Mouse (Mus musculus) heart, embryonic 12.5 days (tissue): ENCODE data around the gene Tcf7l1. TPM values are rescaled to one million over a fixed set of nuclear protein-coding genes. Genes with fewer than 3 reads are reported as not detected.

Source experiments
- ATAC-seq: fragments of 200-750 bp; cut with Nextera tagmentation; 2 replicates; pipeline ENCODE4 v1.8.0; 2017; ENCODE audit warnings: moderate TSS enrichment, moderate library complexity; ENCODE audit not compliant: insufficient number of reproducible peaks, low FRiP score
- H3K27ac ChIP-seq: fragments of 300-500 bp; sonication (generic); 2 replicates; pipeline ENCODE4 v1.5.1; 2016; ENCODE audit warnings: mild to moderate bottlenecking, moderate library complexity; ENCODE audit not compliant: poor library complexity, severe bottlenecking
- H3K27me3 ChIP-seq: fragments of 300-500 bp; sonication (generic); replicated peaks from 2 replicates; pipeline ENCODE4 v1.6.1; 2016; ENCODE audit warnings: mild to moderate bottlenecking, moderate library complexity
- H3K36me3 ChIP-seq: fragments of 300-500 bp; sonication (generic); 2 replicates; pipeline ENCODE4 v1.6.1; 2016; ENCODE audit warnings: mild to moderate bottlenecking, moderate library complexity
- H3K4me1 ChIP-seq: fragments of 300-500 bp; sonication (generic); replicated peaks from 2 replicates; pipeline ENCODE4 v1.6.1; 2016; ENCODE audit warnings: mild to moderate bottlenecking
- H3K4me2 ChIP-seq: fragments of 300-500 bp; sonication (generic); 2 replicates; pipeline ENCODE4 v1.6.1; 2016; ENCODE audit warnings: mild to moderate bottlenecking, moderate library complexity
- H3K4me3 ChIP-seq: fragments of 300-500 bp; sonication (generic); 2 replicates; pipeline ENCODE4 v1.5.1; 2016; ENCODE audit warnings: mild to moderate bottlenecking
- H3K9ac ChIP-seq: fragments of 300-500 bp; sonication (generic); 2 replicates; pipeline ENCODE4 v1.6.1; 2016; ENCODE audit warnings: mild to moderate bottlenecking, moderate library complexity
- H3K9me3 ChIP-seq: fragments of 300-500 bp; sonication (generic); replicated peaks from 2 replicates; pipeline ENCODE4 v1.6.1; 2016; ENCODE audit warnings: mild to moderate bottlenecking, moderate library complexity
- WGBS: fragments of 180-500 bp; shearing (Covaris S2); methylation state at CpG from one replicate; pipeline ENCODE4 v1.1.7; 2016; 5-methylcytosine and 5-hydroxymethylcytosine counted together
- polyA plus RNA-seq: library from polyadenylated mRNA; unstranded; fragments of >200 nt; fragmentation: Nextera tagmentation; extraction: Ambion mirVana; gene quantifications from 2 replicates; pipeline ENCODE4 v1.2.1, GENCODE M21; 2016

Tcf7l1 gene
- polyA plus RNA-seq, 1 experiment from 2014 or later, result 18.5 TPM

- no peak overlapping the region for H3K4me2 ChIP-seq
- H3K9ac ChIP-seq, result no peak overlapping the region
- no peak overlapping the region for H3K27ac ChIP-seq
- H3K4me1 ChIP-seq, result peaks cover under 1% of the 10 kb centered on the region
- no peaks in the 10 kb centered on the region for H3K36me3 ChIP-seq
- WGBS, result 82% methylated on average over 18 of the region's 18 CpGs
- H3K9me3 ChIP-seq, result no peaks in the 10 kb centered on the region
- no peak overlapping the region for H3K4me3 ChIP-seq
- H3K27me3 ChIP-seq, result no peaks in the 10 kb centered on the region
- no peak for ATAC-seq
These were observed 147.7 kb downstream of the Tcf7l1 start for GRCm38 (mm10) chr6:72641218-72641954.

- Histone ChIP-seq H3K9me3 (no peaks in the 10 kb centered on the region), H3K27ac (no peak overlapping the region), H3K27me3 (no peaks in the 10 kb centered on the region), H3K4me2 (no peak overlapping the region), H3K36me3 (peaks cover 7% of the 10 kb centered on the region; the same call in 1 of the 2 replicates), H3K4me3 (no peak overlapping the region), H3K4me1 (peaks cover 4% of the 10 kb centered on the region; the same call in 1 of the 2 replicates), H3K9ac (no peak overlapping the region)
- no peak for ATAC-seq
- WGBS, result 81% methylated on average over 3 of the region's 3 CpGs
These were observed 152.1 kb downstream of the Tcf7l1 start for GRCm38 (mm10) chr6:72636940-72637339.

- H3K36me3 ChIP-seq, result peaks cover 16% of the 10 kb centered on the region
- peak overlapping the region; percentile 46 for H3K4me2 ChIP-seq
- peaks cover 4% of the 10 kb centered on the region; the same call in 1 of the 2 replicates for H3K4me1 ChIP-seq
- no peak overlapping the region for H3K4me3 ChIP-seq
- H3K27me3 ChIP-seq, result no peaks in the 10 kb centered on the region
- 37% methylated on average over 12 of the region's 12 CpGs for WGBS
- peak; percentile 70; the same call in 1 of the 2 replicates for ATAC-seq
- H3K9ac ChIP-seq, result no peak overlapping the region
- H3K27ac ChIP-seq, result no peak overlapping the region
- no peaks in the 10 kb centered on the region for H3K9me3 ChIP-seq
These were observed 153.2 kb downstream of the Tcf7l1 start for GRCm38 (mm10) chr6:72635760-72636431.

- peaks cover 4% of the 10 kb centered on the region; the same call in 1 of the 2 replicates for H3K4me1 ChIP-seq
- no peaks in the 10 kb centered on the region for H3K9me3 ChIP-seq
- no peaks in the 10 kb centered on the region for H3K27me3 ChIP-seq
- no peak overlapping the region for H3K4me2 ChIP-seq
- H3K4me3 ChIP-seq, result no peak overlapping the region
- WGBS, result 67% methylated on average over 10 of the region's 10 CpGs
- no peak overlapping the region for H3K27ac ChIP-seq
- no peak overlapping the region for H3K9ac ChIP-seq
- ATAC-seq, result no peak
- peaks cover 30% of the 10 kb centered on the region for H3K36me3 ChIP-seq
These were observed 154.7 kb downstream of the Tcf7l1 start for GRCm38 (mm10) chr6:72634311-72634710.

GRCm38 (mm10) chr6:72631700-72632099 lies 157.4 kb downstream of the Tcf7l1 start:
- no peak overlapping the region for H3K9ac ChIP-seq
- 73% methylated on average over 6 of the region's 6 CpGs for WGBS
- peaks cover 51% of the 10 kb centered on the region for H3K36me3 ChIP-seq

GRCm38 (mm10) chr6:72630961-72631360 lies 158.1 kb downstream of the Tcf7l1 start:
- no peak overlapping the region for H3K9ac ChIP-seq
- no peak overlapping the region for H3K4me3 ChIP-seq
- no peaks in the 10 kb centered on the region for H3K27me3 ChIP-seq
- H3K4me1 ChIP-seq, result no peaks in the 10 kb centered on the region
- peaks cover 58% of the 10 kb centered on the region for H3K36me3 ChIP-seq
- 88% methylated on average over 14 of the region's 14 CpGs for WGBS
- ATAC-seq, result no peak
- H3K27ac ChIP-seq, result no peak overlapping the region
- H3K9me3 ChIP-seq, result no peaks in the 10 kb centered on the region
- no peak overlapping the region for H3K4me2 ChIP-seq

More at GRCm38 (mm10) chr6:72631700-72632099, 157.4 kb downstream of the Tcf7l1 start:
- Histone ChIP-seq H3K4me1 (peaks cover 4% of the 10 kb centered on the region; the same call in 1 of the 2 replicates), H3K27ac (no peak overlapping the region), H3K9me3 (no peaks in the 10 kb centered on the region), H3K4me3 (no peak overlapping the region), H3K27me3 (no peaks in the 10 kb centered on the region), H3K4me2 (no peak overlapping the region)
- ATAC-seq, result no peak

- WGBS, result 68% methylated on average over 2 of the region's 2 CpGs
- Histone ChIP-seq H3K36me3 (peaks cover 58% of the 10 kb centered on the region), H3K27ac (no peak overlapping the region), H3K4me2 (no peak overlapping the region), H3K9me3 (no peaks in the 10 kb centered on the region), H3K4me1 (no peaks in the 10 kb centered on the region), H3K4me3 (no peak overlapping the region), H3K27me3 (no peaks in the 10 kb centered on the region), H3K9ac (no peak overlapping the region)
- no peak for ATAC-seq
These were observed 158.7 kb downstream of the Tcf7l1 start for GRCm38 (mm10) chr6:72630370-72630769.

- H3K9ac ChIP-seq, result no peak overlapping the region
- H3K27ac ChIP-seq, result no peak overlapping the region
- 0 out of 2 replicates have a peak, but pooled peaks have one; percentile 45 for ATAC-seq
- H3K36me3 ChIP-seq, result peaks cover 51% of the 10 kb centered on the region
- no peaks in the 10 kb centered on the region for H3K27me3 ChIP-seq
- H3K4me3 ChIP-seq, result no peak overlapping the region
- WGBS, result 88% methylated on average over 16 of the region's 16 CpGs
- H3K9me3 ChIP-seq, result no peaks in the 10 kb centered on the region
- no peaks in the 10 kb centered on the region for H3K4me1 ChIP-seq
- H3K4me2 ChIP-seq, result no peak overlapping the region
These were observed 161.8 kb downstream of the Tcf7l1 start for GRCm38 (mm10) chr6:72627276-72627675.

- Histone ChIP-seq H3K4me2 (no peak overlapping the region), H3K9ac (no peak overlapping the region), H3K36me3 (peaks cover 46% of the 10 kb centered on the region), H3K4me3 (no peak overlapping the region), H3K4me1 (no peaks in the 10 kb centered on the region), H3K9me3 (no peaks in the 10 kb centered on the region), H3K27me3 (no peaks in the 10 kb centered on the region), H3K27ac (no peak overlapping the region)
- ATAC-seq, result no peak
- WGBS, result 77% methylated on average over 7 of the region's 7 CpGs
These were observed 162.7 kb downstream of the Tcf7l1 start for GRCm38 (mm10) chr6:72626391-72626790.

- Histone ChIP-seq H3K9me3 (no peaks in the 10 kb centered on the region), H3K4me3 (no peak overlapping the region), H3K4me2 (no peak overlapping the region), H3K4me1 (no peaks in the 10 kb centered on the region), H3K9ac (no peak overlapping the region), H3K27ac (no peak overlapping the region), H3K27me3 (no peaks in the 10 kb centered on the region), H3K36me3 (peaks cover 24% of the 10 kb centered on the region)
- ATAC-seq, result no peak
- WGBS, result 77% methylated on average over 8 of the region's 8 CpGs
These were observed 165.2 kb downstream of the Tcf7l1 start for GRCm38 (mm10) chr6:72623661-72624402.

- Histone ChIP-seq H3K36me3 (peaks cover 16% of the 10 kb centered on the region), H3K27ac (no peak overlapping the region), H3K4me3 (no peak overlapping the region), H3K4me2 (no peak overlapping the region), H3K27me3 (no peaks in the 10 kb centered on the region), H3K9ac (no peak overlapping the region), H3K9me3 (no peaks in the 10 kb centered on the region), H3K4me1 (no peaks in the 10 kb centered on the region)
- WGBS, result 30% methylated on average over 3 of the region's 3 CpGs
- no peak for ATAC-seq
These were observed 166.1 kb downstream of the Tcf7l1 start for GRCm38 (mm10) chr6:72622917-72623316.
